Mouse (Mus musculus): ENCODE data around the gene Cacna1d. TPM values are rescaled to one million over a fixed set of nuclear protein-coding genes. Genes with fewer than 3 reads are reported as not detected.
A peak's percentile ranks its signal among the peaks of the same experiment; 100 is the strongest.

Gene Cacna1d
- total and polyA plus RNA-seq, 2 experiments from 2014 or later = 6.1 to 27.6 TPM

DNA sequence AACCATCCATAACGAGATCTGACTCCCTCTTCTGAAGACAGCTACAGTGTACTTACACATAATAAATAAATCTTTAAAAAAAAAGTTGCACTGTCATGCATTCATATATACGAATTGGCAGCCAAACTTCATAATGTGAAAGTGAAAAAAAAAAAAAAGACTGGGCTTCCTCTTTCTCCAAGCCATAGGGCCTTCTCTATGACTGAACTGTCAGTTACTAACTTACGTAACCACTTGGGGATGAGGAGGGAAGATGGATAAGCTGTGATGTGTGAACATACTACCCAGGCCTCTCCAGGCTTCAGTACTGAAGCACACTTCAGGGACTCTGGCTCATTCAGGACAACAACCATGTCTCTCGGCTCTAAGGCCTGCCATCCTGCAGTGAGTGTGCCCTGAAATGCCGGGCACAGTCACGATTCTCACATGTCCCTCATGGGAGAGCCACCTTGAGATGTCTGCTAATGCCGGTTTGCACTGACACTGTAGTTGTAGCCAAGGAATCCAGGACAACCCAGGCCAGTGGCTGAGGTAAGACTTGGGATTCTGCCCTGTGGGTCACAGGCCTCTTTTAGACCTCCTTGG lies 447.8 kb downstream of the Cacna1d start:
- no peak for ATAC-seq
- Histone ChIP-seq H3K27me3 (ENCODE audit: insufficient read depth, low read length) (no peaks in the 10 kb centered on the region), H3K9me3 (ENCODE audit: low read length) (no peaks in the 10 kb centered on the region), H3K4me3 (ENCODE audit: low read length) (no peak overlapping the region), H3K9ac (replicated peaks; ENCODE audit: low read length) (no peak overlapping the region), H3K4me1 (ENCODE audit: insufficient read depth, low read length) (no peaks in the 10 kb centered on the region), H3K27ac (no peak overlapping the region), H3K4me2 (ENCODE audit: low read depth, low read length) (no peak overlapping the region), H3K36me3 (ENCODE audit: insufficient read depth, low read length) (no peaks in the 10 kb centered on the region)
- WGBS = 88% methylated on average over 7 of the region's 7 CpGs
- TF ChIP-seq CTCF (IDR thresholded peaks at IDR 0.05; ENCODE audit: low read depth) = no peak
- no peak for DNase-seq (ENCODE audit: low spot score)

DNA sequence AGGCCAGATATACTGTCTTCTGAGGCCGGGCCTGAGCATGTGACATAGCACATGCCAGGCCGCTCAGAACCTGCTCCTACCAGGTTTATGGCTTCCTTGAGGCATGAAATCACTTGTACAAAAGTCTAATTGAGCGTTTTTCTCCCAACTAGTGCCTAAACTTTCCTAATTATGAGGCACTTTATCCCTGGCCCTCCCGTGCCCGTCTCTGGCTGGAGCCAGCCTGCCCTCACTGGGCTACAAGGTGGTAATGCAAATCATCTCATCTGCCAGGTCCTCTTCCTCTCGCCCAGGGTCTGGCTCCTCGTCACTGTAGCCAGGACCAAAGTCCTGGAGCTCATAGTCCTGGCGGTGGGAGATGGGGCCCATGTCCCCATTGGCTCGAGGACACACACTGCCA lies 449.4 kb downstream of the Cacna1d start:
- no peak overlapping the region for H3K4me3 ChIP-seq (ENCODE audit: low read length)
- DNase-seq (ENCODE audit: low spot score) = no peak
- TF ChIP-seq CTCF (IDR thresholded peaks at IDR 0.05; ENCODE audit: low read depth) = no peak
- H3K4me2 ChIP-seq (ENCODE audit: low read depth, low read length) = no peak overlapping the region
- ATAC-seq = no peak
- H3K27ac ChIP-seq = no peak overlapping the region
- H3K36me3 ChIP-seq (ENCODE audit: insufficient read depth, low read length) = no peaks in the 10 kb centered on the region
- H3K27me3 ChIP-seq (ENCODE audit: insufficient read depth, low read length) = no peaks in the 10 kb centered on the region
- no peak overlapping the region for H3K9ac ChIP-seq (replicated peaks; ENCODE audit: low read length)
- H3K9me3 ChIP-seq (ENCODE audit: low read length) = no peaks in the 10 kb centered on the region
- H3K4me1 ChIP-seq (ENCODE audit: insufficient read depth, low read length) = no peaks in the 10 kb centered on the region
- WGBS = 86% methylated on average over 9 of the region's 9 CpGs

DNA sequence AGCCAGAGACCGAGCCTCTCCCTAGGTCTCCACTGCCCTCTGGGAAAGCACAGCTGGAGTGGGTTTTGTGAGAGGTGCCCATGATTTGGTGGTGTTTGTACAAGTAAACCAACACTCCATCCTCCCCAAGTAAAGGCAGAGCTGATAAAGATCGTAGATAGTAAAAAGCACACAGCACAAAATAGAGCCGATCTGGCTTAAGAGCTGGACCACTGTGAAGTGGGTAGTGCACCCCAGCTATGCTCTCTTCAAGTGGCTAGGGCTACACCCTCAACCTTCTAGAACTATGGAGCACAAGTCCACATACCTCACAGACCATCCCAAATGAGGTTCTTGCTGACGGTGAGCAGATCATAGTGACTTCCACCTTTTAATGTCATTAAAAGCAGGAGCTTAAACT lies 451.8 kb downstream of the Cacna1d start:
- no peaks in the 10 kb centered on the region for H3K9me3 ChIP-seq (ENCODE audit: low read length)
- H3K4me1 ChIP-seq (ENCODE audit: insufficient read depth, low read length) = no peaks in the 10 kb centered on the region
- no peak for DNase-seq (ENCODE audit: low spot score)
- no peak overlapping the region for H3K27ac ChIP-seq
- ATAC-seq = no peak
- no peak overlapping the region for H3K9ac ChIP-seq (replicated peaks; ENCODE audit: low read length)
- H3K4me3 ChIP-seq (ENCODE audit: low read length) = no peak overlapping the region
- no peaks in the 10 kb centered on the region for H3K36me3 ChIP-seq (ENCODE audit: insufficient read depth, low read length)
- WGBS = 85% methylated on average over 4 of the region's 4 CpGs
- H3K27me3 ChIP-seq (ENCODE audit: insufficient read depth, low read length) = no peaks in the 10 kb centered on the region
- H3K4me2 ChIP-seq (ENCODE audit: low read depth, low read length) = no peak overlapping the region
- TF ChIP-seq CTCF (IDR thresholded peaks at IDR 0.05; ENCODE audit: low read depth) = no peak

DNA sequence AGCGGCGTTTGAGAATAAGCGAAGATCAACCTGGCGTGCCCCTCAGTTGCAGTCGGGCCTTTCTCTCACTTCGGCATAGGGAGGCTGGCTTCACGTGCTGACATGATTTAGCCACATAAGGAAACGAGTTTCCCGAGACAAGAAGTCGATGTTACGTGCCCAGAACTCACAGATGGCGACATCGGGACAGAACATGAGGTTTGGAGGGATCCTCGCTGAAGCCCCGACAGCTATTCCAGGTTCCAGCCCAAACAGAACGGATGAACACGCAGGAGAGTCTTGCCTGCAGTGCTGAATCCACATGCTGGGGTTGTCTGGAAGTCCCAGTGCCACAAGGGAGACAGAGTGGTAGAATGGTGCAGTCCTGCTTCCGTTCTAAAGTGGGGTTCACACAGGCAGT lies 452.8 kb downstream of the Cacna1d start:
- 80% methylated on average over 18 of the region's 18 CpGs for WGBS

DNA sequence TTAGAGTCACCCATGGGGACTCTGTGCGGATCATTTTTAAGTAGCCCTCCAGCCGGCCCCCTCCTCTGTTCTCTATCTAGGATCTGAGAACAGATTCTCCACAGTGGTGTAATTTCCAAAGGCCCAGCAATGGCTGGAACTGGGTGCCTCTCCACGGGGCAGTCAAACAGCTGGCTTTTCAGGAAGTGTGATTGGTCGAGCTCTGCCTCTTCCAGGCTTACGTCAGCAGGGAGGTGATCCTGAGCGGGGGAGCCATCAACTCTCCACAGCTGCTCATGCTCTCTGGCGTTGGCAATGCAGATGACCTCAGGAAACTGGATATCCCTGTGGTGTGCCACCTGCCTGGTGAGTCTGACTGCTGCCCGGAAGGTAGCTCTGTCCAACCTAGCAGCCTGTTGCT lies 457.9 kb downstream of the Cacna1d start:
- Histone ChIP-seq H3K36me3 (ENCODE audit: insufficient read depth, low read length) (no peaks in the 10 kb centered on the region), H3K27ac (no peak overlapping the region), H3K27me3 (ENCODE audit: insufficient read depth, low read length) (no peaks in the 10 kb centered on the region), H3K4me2 (ENCODE audit: low read depth, low read length) (no peak overlapping the region), H3K9me3 (ENCODE audit: low read length) (no peaks in the 10 kb centered on the region), H3K4me1 (ENCODE audit: insufficient read depth, low read length) (no peaks in the 10 kb centered on the region), H3K4me3 (ENCODE audit: low read length) (no peak overlapping the region), H3K9ac (replicated peaks; ENCODE audit: low read length) (no peak overlapping the region)
- DNase-seq (ENCODE audit: low spot score) (no peak), ATAC-seq (no peak)
- WGBS = 69% methylated on average over 8 of the region's 8 CpGs
- no peak for TF ChIP-seq CTCF (IDR thresholded peaks at IDR 0.05; ENCODE audit: low read depth)

More for the DNA sequence above, 452.8 kb downstream of the Cacna1d start:
- H3K36me3 ChIP-seq (ENCODE audit: insufficient read depth, low read length) = no peaks in the 10 kb centered on the region
- no peaks in the 10 kb centered on the region for H3K4me1 ChIP-seq (ENCODE audit: insufficient read depth, low read length)
- H3K9me3 ChIP-seq (ENCODE audit: low read length) = no peaks in the 10 kb centered on the region
- no peak overlapping the region for H3K27ac ChIP-seq
- no peak for ATAC-seq
- no peak overlapping the region for H3K4me3 ChIP-seq (ENCODE audit: low read length)
- no peak for TF ChIP-seq CTCF (IDR thresholded peaks at IDR 0.05; ENCODE audit: low read depth)
- no peak overlapping the region for H3K4me2 ChIP-seq (ENCODE audit: low read depth, low read length)
- DNase-seq (ENCODE audit: low spot score) = no peak
- H3K27me3 ChIP-seq (ENCODE audit: insufficient read depth, low read length) = no peaks in the 10 kb centered on the region
- no peak overlapping the region for H3K9ac ChIP-seq (replicated peaks; ENCODE audit: low read length)

DNA sequence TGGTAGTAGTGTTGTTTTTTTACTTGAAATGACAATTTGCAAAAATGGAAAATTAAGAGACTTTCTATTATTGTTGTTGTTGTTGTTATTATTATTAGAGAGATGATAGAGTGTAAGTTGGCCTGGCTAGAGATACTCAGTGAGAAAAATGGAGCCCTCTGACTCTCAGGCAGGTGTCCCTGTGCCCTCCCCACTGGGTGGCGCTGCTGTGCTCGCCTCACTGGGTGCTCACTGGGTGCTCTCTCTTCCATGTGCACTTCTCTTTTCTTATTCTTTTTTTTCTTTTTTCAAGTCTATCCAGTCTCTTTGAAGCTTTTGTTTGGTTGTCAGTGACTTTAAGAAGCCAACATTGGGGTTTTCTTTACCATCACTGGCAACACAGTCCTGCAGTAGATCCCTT lies 463.9 kb downstream of the Cacna1d start:
- Histone ChIP-seq H3K27ac (no peak overlapping the region), H3K9me3 (ENCODE audit: low read length) (no peaks in the 10 kb centered on the region), H3K4me3 (ENCODE audit: low read length) (no peak overlapping the region), H3K36me3 (ENCODE audit: insufficient read depth, low read length) (no peaks in the 10 kb centered on the region), H3K4me1 (ENCODE audit: insufficient read depth, low read length) (no peaks in the 10 kb centered on the region), H3K27me3 (ENCODE audit: insufficient read depth, low read length) (no peaks in the 10 kb centered on the region), H3K4me2 (ENCODE audit: low read depth, low read length) (no peak overlapping the region), H3K9ac (replicated peaks; ENCODE audit: low read length) (no peak overlapping the region)
- 59% methylated on average over 2 of the region's 2 CpGs for WGBS
- ATAC-seq = no peak
- peak; percentile 31; the same call in 1 of the 2 replicates for TF ChIP-seq CTCF (IDR thresholded peaks at IDR 0.05; ENCODE audit: low read depth)
- DNase-seq (ENCODE audit: low spot score) = no peak

DNA sequence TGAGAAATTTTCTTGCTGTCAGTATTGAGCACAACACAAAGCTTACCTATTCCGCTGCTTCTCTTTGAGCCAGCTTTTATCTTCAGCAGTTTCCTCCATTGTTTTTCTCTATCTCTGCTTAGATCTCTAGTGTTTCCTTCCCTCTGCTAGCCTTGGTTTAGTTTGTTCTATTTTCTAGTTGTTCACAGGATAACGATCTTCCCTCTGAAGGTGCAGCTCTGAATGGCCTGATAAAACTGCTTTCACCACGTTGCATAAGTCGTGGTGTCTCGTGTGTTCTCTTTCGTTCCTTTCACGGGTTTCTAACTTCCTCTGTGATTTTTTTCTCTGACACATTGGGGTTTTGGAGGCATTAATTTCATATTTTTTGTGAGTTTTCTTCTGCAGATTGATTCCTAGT lies 466.9 kb downstream of the Cacna1d start:
- H3K27me3 ChIP-seq (ENCODE audit: insufficient read depth, low read length) = no peaks in the 10 kb centered on the region
- no peak for ATAC-seq
- no peak overlapping the region for H3K27ac ChIP-seq
- H3K4me2 ChIP-seq (ENCODE audit: low read depth, low read length) = no peak overlapping the region
- no peaks in the 10 kb centered on the region for H3K36me3 ChIP-seq (ENCODE audit: insufficient read depth, low read length)
- DNase-seq (ENCODE audit: low spot score) = no peak
- no peak for TF ChIP-seq CTCF (IDR thresholded peaks at IDR 0.05; ENCODE audit: low read depth)
- no peaks in the 10 kb centered on the region for H3K9me3 ChIP-seq (ENCODE audit: low read length)
- H3K9ac ChIP-seq (replicated peaks; ENCODE audit: low read length) = no peak overlapping the region
- WGBS = 75% methylated on average over 7 of the region's 7 CpGs
- no peaks in the 10 kb centered on the region for H3K4me1 ChIP-seq (ENCODE audit: insufficient read depth, low read length)
- H3K4me3 ChIP-seq (ENCODE audit: low read length) = no peak overlapping the region

Measured in hindbrain, postnatal 0 days (tissue).